Mouse (Mus musculus): ENCODE results near the gene Gm5724. TPM values are rescaled to one million over a fixed set of nuclear protein-coding genes. Genes with fewer than 3 reads are reported as not detected.

The Gm5724 gene
- not detected for total RNA-seq (2021)
- long read RNA-seq, experiment 1, result 0 reads
- long read RNA-seq, experiment 2, result 0 reads

DNA sequence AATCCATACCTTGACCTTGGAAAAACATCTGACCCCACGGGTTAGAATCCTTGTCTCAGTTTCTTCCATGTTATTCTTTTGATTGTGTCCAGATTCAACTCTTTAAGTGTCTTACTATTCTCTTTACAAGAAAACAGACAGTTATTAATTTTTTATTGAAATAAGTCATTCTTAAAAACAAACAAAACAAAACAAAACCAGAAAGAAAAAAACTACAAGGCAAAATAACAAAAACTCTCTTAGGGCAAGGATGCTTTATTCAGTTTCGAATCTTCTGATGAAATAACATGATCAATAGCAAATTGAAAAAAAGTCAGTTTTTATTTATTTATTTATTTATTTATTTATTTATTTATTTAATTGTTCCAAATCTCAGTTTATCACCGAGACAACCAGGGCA lies at the start of gene Gm5724:
TSS of gene Gm5724 (minus strand) at position 101 of the 400 bp plus-strand sequence.
- intact Hi-C loops (cut with DNase I), result no loop called here
- no peak for TF ChIP-seq CTCF (IDR thresholded peaks at IDR 0.05)
- no peak within 1 kb of the TSS for H3K4me3 ChIP-seq
- no peak within 1 kb of the TSS for H3K27ac ChIP-seq
- no peak for DNase-seq (ENCODE audit: extremely low spot score in 1 of 2, low spot score in 2 of 2)

DNA sequence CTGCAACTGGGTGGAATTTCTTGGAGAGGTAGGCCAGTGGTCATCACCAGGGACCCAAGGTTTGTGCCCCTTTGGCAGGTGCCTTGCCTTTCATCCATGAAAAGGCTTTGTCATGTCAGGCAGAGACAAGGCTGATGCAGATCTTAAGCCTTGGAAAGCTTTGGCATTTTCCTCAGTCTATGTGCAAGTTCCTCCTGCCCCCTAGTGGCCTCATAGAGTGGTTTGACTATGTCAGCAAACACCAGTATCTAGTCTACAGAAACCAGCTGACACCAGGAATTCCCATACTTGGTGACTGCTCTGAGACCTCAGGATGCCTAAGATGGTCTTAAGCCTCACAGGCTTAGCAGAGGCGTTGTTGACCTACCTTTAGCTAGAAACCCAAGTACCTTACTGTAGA lies 24.2 kb upstream of the Gm5724 start:
- peak; percentile 65 for TF ChIP-seq CTCF (IDR thresholded peaks at IDR 0.05)
- peak; percentile 11 to 14 for DNase-seq (ENCODE audit: extremely low spot score in 1 of 2, low spot score in 2 of 2)
- intact Hi-C loops (cut with DNase I), result loop anchor here (5.0 kb wide), 1 partner anchor 311 kb away; no protein-coding TSS in a partner anchor
- no peak overlapping the region for H3K27ac ChIP-seq
- H3K4me3 ChIP-seq, result no peak overlapping the region

DNA sequence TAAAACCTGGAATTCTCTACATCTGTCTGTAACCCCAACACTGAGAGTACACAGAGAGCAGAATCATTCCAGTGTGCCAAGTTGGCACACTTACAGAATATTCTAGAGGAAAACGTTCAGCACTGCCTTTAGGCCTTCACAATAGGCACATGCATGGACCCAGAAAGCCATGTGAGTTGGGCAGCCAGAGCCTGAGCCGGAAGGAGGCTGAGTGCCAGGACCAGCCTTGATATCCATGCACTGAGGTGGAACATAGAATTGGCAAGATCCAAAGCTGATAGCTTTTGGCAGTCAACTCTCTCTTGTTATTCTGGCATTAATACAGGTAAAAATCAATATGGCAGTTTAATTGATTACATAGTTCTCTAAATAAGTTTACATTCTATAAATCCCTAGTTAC lies 866 bp upstream of the Gm5724 start:
- H3K4me3 ChIP-seq, result no peak overlapping the region
- TF ChIP-seq CTCF (IDR thresholded peaks at IDR 0.05), result no peak
- no peak for DNase-seq (ENCODE audit: extremely low spot score in 1 of 2, low spot score in 2 of 2)
- H3K27ac ChIP-seq, result no peak overlapping the region
- intact Hi-C loops (cut with DNase I), result no loop called here

GRCm38 (mm10) chr6:141691246-141691645 lies 82.4 kb downstream of the Gm5724 start:
- H3K27ac ChIP-seq, result no peak overlapping the region
- TF ChIP-seq CTCF (IDR thresholded peaks at IDR 0.05), result no peak
- intact Hi-C loops (cut with DNase I), result no loop called here
- no peak overlapping the region for H3K4me3 ChIP-seq
- no peak for DNase-seq (ENCODE audit: extremely low spot score in 1 of 2, low spot score in 2 of 2)

- no peak for DNase-seq (ENCODE audit: extremely low spot score in 1 of 2, low spot score in 2 of 2)
- intact Hi-C loops (cut with DNase I), result no loop called here
- no peak overlapping the region for H3K27ac ChIP-seq
- H3K4me3 ChIP-seq, result no peak overlapping the region
- no peak for TF ChIP-seq CTCF (IDR thresholded peaks at IDR 0.05)
Observed at GRCm38 (mm10) chr6:141687008-141687407, 86.6 kb downstream of the Gm5724 start.

Other genes with a start within 250 kb of the Gm5724 start
- gene Slco1c1, start 249.4 kb downstream of the Gm5724 start, total RNA-seq (2021), result 10 to 100 TPM; 49.5 to 55.0 TPM
- 1 to 10 TPM in 1 of 2 experiments, under 1 TPM in 1; 0.23 to 2.3 TPM for gene Slco1b2, start 144.3 kb downstream of the Gm5724 start, total RNA-seq (2021)
- gene Slco1a4, start 82.4 kb upstream of the Gm5724 start, total RNA-seq (2021), result 10 to 100 TPM; 29.0 to 49.8 TPM
- not detected for gene Slco1a1, start 173.2 kb upstream of the Gm5724 start, total RNA-seq (2021)
- gene Gm6614, start 237.6 kb upstream of the Gm5724 start, total RNA-seq (2021), result not detected

All from left cerebral cortex, adult 2 months (tissue).